In the genomic region with DNA sequence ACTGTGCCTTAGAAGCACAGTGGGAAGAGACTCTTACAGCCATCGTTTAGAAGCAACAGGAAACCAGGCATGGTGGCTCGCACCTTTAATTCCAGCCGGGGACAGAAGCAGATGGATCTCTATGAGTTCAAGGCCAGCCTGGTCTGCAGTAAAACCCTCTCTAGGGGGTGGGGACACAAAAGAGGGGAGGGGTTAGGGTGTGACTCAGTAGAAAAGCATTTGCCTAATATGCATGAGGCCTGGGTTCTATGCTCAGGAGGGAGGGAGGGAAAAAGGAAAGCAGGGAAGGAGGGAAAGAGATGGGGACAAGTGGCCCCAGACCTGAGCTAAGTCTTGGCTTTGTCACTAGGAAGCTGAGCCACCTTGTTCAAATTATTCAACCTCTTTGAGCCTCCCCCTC, we compare ENCODE assay signal across 24 mouse cellular contexts.
A peak's percentile ranks its signal among the peaks of the same experiment; 100 is the strongest.
DNase-seq lines count a peak whose midpoint lies in the region; ATAC-seq and TF ChIP-seq lines count a peak whose summit lies in the region.
"Had no signal": no experiment of that assay in that cellular context is flagged by ENCODE, and none has a peak within 500 bp of the region (broad histone marks: within the 10 kb centered on the region; RNA-seq: fewer than 3 reads in every experiment).

No protein-coding gene starts in this region.

- peaks cover 69% of the 10 kb centered on the region for H3K27me3 ChIP-seq in forebrain, embryonic 12.5 days
- 0 out of 2 replicates have a peak, but pooled peaks cover 3% of the 10 kb centered on the region for H3K27me3 ChIP-seq in forebrain, postnatal 0 days (ENCODE audit: insufficient read depth, low read length)
- no peaks in the 10 kb centered on the region for H3K27me3 ChIP-seq in intestine, embryonic 15.5 days (replicated peaks)
- H3K27me3 ChIP-seq in limb, embryonic 12.5 days, result peaks cover 14% of the 10 kb centered on the region
- H3K27me3 ChIP-seq: lung, embryonic 15.5 days had no signal

- H3K4me1 ChIP-seq in forebrain, embryonic 12.5 days, result peaks cover 13% of the 10 kb centered on the region
- no peaks in the 10 kb centered on the region for H3K4me1 ChIP-seq in forebrain, postnatal 0 days (ENCODE audit: insufficient read depth)
- H3K4me1 ChIP-seq in intestine, embryonic 15.5 days (replicated peaks), result peaks cover 6% of the 10 kb centered on the region; the same call in 1 of the 2 replicates
- H3K4me1 ChIP-seq in limb, embryonic 12.5 days (replicated peaks), result peaks cover 15% of the 10 kb centered on the region
- H3K4me1 ChIP-seq: embryonic facial prominence, embryonic 15.5 days; lung, embryonic 15.5 days had no signal

- no peak for ATAC-seq in forebrain, embryonic 12.5 days (ENCODE audit: low FRiP score)
- no peak for ATAC-seq in forebrain, postnatal 0 days
- ATAC-seq in intestine, embryonic 15.5 days, result peak; percentile 17; the same call in 1 of the 2 replicates
- no peak for ATAC-seq in limb, embryonic 12.5 days (ENCODE audit: insufficient number of reproducible peaks, insufficient read depth, low FRiP score, low TSS enrichment, low read depth)
- ATAC-seq: forebrain, embryonic 13.5 days had no signal

- no peaks in the 10 kb centered on the region for H3K36me3 ChIP-seq in forebrain, embryonic 12.5 days (replicated peaks)
- no peaks in the 10 kb centered on the region for H3K36me3 ChIP-seq in forebrain, postnatal 0 days (ENCODE audit: insufficient read depth)
- H3K36me3 ChIP-seq in intestine, embryonic 15.5 days, result no peaks in the 10 kb centered on the region
- H3K36me3 ChIP-seq in limb, embryonic 12.5 days, result no peaks in the 10 kb centered on the region
- H3K36me3 ChIP-seq: embryonic facial prominence, embryonic 10.5 days; embryonic facial prominence, embryonic 15.5 days; limb, embryonic 13.5 days; lung, embryonic 15.5 days; midbrain, embryonic 10.5 days; neural tube, embryonic 12.5 days had no signal

- H3K9me3 ChIP-seq in forebrain, embryonic 12.5 days, result no peaks in the 10 kb centered on the region
- no peaks in the 10 kb centered on the region for H3K9me3 ChIP-seq in forebrain, postnatal 0 days (ENCODE audit: low read length)
- no peaks in the 10 kb centered on the region for H3K9me3 ChIP-seq in intestine, embryonic 15.5 days
- no peaks in the 10 kb centered on the region for H3K9me3 ChIP-seq in limb, embryonic 12.5 days
- H3K9me3 ChIP-seq: embryonic facial prominence, embryonic 10.5 days; embryonic facial prominence, embryonic 15.5 days; forebrain, embryonic 13.5 days; lung, embryonic 15.5 days; midbrain, embryonic 10.5 days; neural tube, embryonic 12.5 days had no signal

- H3K4me3 ChIP-seq in forebrain, embryonic 12.5 days (replicated peaks), result no peak overlapping the region
- no peak overlapping the region for H3K4me3 ChIP-seq in forebrain, postnatal 0 days (ENCODE audit: low read depth, low read length)
- no peak overlapping the region for H3K4me3 ChIP-seq in intestine, embryonic 15.5 days (replicated peaks)
- no peak overlapping the region for H3K4me3 ChIP-seq in limb, embryonic 12.5 days (replicated peaks)
- H3K4me3 ChIP-seq: embryonic facial prominence, embryonic 15.5 days; forebrain, embryonic 13.5 days; layer of hippocampus, adult 2 months; limb, embryonic 13.5 days; lung, embryonic 15.5 days; midbrain, embryonic 10.5 days; myocyte; neural tube, embryonic 12.5 days had no signal

- no peak for DNase-seq in forebrain, postnatal 0 days
- DNase-seq in ES-CJ7 (ENCODE audit: low read depth, low spot score), result peak; percentile 74
- no peak for DNase-seq in layer of hippocampus, adult 9-11 months
- no peak for DNase-seq in layer of hippocampus, adult 8-10 months (ENCODE audit: low spot score in 2 of 2)
- DNase-seq: adrenal gland, postnatal 10 days; gastrocnemius, postnatal 25 days; heart, postnatal 36 days; layer of hippocampus, postnatal 36 days; right cerebral cortex, adult 18-20 months had no signal

- 68% methylated on average over 3 of the region's 3 CpGs for WGBS in forebrain, embryonic 12.5 days
- 71% methylated on average over 3 of the region's 3 CpGs for WGBS in forebrain, postnatal 0 days
- WGBS in intestine, embryonic 15.5 days, result 45% methylated on average over 3 of the region's 3 CpGs
- 33% methylated on average over 3 of the region's 3 CpGs for WGBS in limb, embryonic 12.5 days

- no peak overlapping the region for H3K4me2 ChIP-seq in forebrain, embryonic 12.5 days
- no peak overlapping the region for H3K4me2 ChIP-seq in forebrain, postnatal 0 days (ENCODE audit: low read depth)
- no peak overlapping the region for H3K4me2 ChIP-seq in intestine, embryonic 15.5 days (replicated peaks)
- 0 out of 2 replicates have a peak overlapping the region, but pooled peaks have one; percentile 40 for H3K4me2 ChIP-seq in limb, embryonic 12.5 days
- H3K4me2 ChIP-seq: embryonic facial prominence, embryonic 15.5 days; forebrain, embryonic 13.5 days; heart, embryonic 11.5 days; liver, embryonic 11.5 days; lung, embryonic 15.5 days; neural tube, embryonic 12.5 days had no signal

- no peak overlapping the region for H3K9ac ChIP-seq in forebrain, embryonic 12.5 days
- no peak overlapping the region for H3K9ac ChIP-seq in forebrain, postnatal 0 days
- no peak overlapping the region for H3K9ac ChIP-seq in intestine, embryonic 15.5 days
- no peak overlapping the region for H3K9ac ChIP-seq in limb, embryonic 12.5 days (replicated peaks)
- H3K9ac ChIP-seq: embryonic facial prominence, embryonic 15.5 days; forebrain, embryonic 13.5 days; limb, embryonic 13.5 days; lung, embryonic 15.5 days; neural tube, embryonic 12.5 days had no signal

- TF ChIP-seq CTCF in forebrain, postnatal 0 days (IDR thresholded peaks at IDR 0.05; ENCODE audit: low read depth), result no peak

- H3K27ac ChIP-seq in forebrain, embryonic 12.5 days, result 0 out of 2 replicates have a peak overlapping the region, but pooled peaks have one; percentile 63
- no peak overlapping the region for H3K27ac ChIP-seq in forebrain, postnatal 0 days (ENCODE audit: low read depth, low read length)
- no peak overlapping the region for H3K27ac ChIP-seq in intestine, embryonic 15.5 days
- H3K27ac ChIP-seq in limb, embryonic 12.5 days, result peak overlapping the region; percentile 23; the same call in 1 of the 2 replicates
- H3K27ac ChIP-seq: embryonic facial prominence, embryonic 10.5 days; embryonic facial prominence, embryonic 15.5 days; forebrain, embryonic 13.5 days; layer of hippocampus, adult 2 months; limb, embryonic 13.5 days; lung, embryonic 15.5 days; midbrain, embryonic 10.5 days; neural tube, embryonic 12.5 days; stomach, postnatal 0 days had no signal

Comparison
In these comparisons a context has a peak if more than half of its experiments do, and no peak if none do; other contexts are left out.
1. H3K27ac ChIP-seq: peak in forebrain, embryonic 12.5 days (single experiment) and limb, embryonic 12.5 days (single experiment); none in forebrain, postnatal 0 days (single experiment) and intestine, embryonic 15.5 days (single experiment).